ENCODE assay signal across 11 mouse cellular contexts in genomic region chr8:109465056-109465455, GRCm38 (mm10). TPM values are rescaled to one million over a fixed set of nuclear protein-coding genes. Genes with fewer than 3 reads are reported as not detected.
A peak's percentile ranks its signal among the peaks of the same experiment; 100 is the strongest.
DNase-seq lines count a peak whose midpoint lies in the region; ATAC-seq lines count a peak whose summit lies in the region.
"Had no signal": no experiment of that assay in that cellular context is flagged by ENCODE, and none has a peak within 500 bp of the region (broad histone marks: within the 10 kb centered on the region; RNA-seq: fewer than 3 reads in every experiment).

No protein-coding gene starts in this region.

- WGBS in embryonic facial prominence, embryonic 11.5 days: 40% methylated on average over 3 of the region's 3 CpGs
- 54% methylated on average over 3 of the region's 3 CpGs for WGBS in hindbrain, embryonic 12.5 days
- WGBS in midbrain, embryonic 13.5 days: 54% methylated on average over 3 of the region's 3 CpGs

- no peaks in the 10 kb centered on the region for H3K27me3 ChIP-seq in embryonic facial prominence, embryonic 11.5 days (ENCODE audit: control insufficient read depth, insufficient read depth, low read length)
- 0 out of 2 replicates have a peak, but pooled peaks cover 4% of the 10 kb centered on the region for H3K27me3 ChIP-seq in hindbrain, embryonic 12.5 days
- no peaks in the 10 kb centered on the region for H3K27me3 ChIP-seq in midbrain, embryonic 13.5 days

- no peaks in the 10 kb centered on the region for H3K9me3 ChIP-seq in embryonic facial prominence, embryonic 11.5 days (replicated peaks; ENCODE audit: control insufficient read depth, low read length)
- H3K9me3 ChIP-seq in hindbrain, embryonic 12.5 days (replicated peaks): no peaks in the 10 kb centered on the region
- H3K9me3 ChIP-seq in midbrain, embryonic 13.5 days: no peaks in the 10 kb centered on the region

- no peak overlapping the region for H3K4me2 ChIP-seq in embryonic facial prominence, embryonic 11.5 days (ENCODE audit: low read depth, low read length)
- H3K4me2 ChIP-seq in hindbrain, embryonic 12.5 days (replicated peaks): peak overlapping the region; percentile 39; the same call in 1 of the 2 replicates
- H3K4me2 ChIP-seq in midbrain, embryonic 13.5 days (replicated peaks): peak overlapping the region; percentile 50; the same call in 1 of the 2 replicates

- H3K27ac ChIP-seq in embryonic facial prominence, embryonic 11.5 days (replicated peaks; ENCODE audit: low read depth, low read length): peak overlapping the region; percentile 43
- peak overlapping the region; percentile 95 for H3K27ac ChIP-seq in hindbrain, embryonic 12.5 days
- H3K27ac ChIP-seq in midbrain, embryonic 13.5 days: peak overlapping the region; percentile 98

- peak; percentile 45; the same call in 1 of the 2 replicates for ATAC-seq in frontal cortex, adult (ENCODE audit: low TSS enrichment)
- no peak; the same call in 1 of the 2 replicates for ATAC-seq in embryonic facial prominence, embryonic 11.5 days (replicated peaks; ENCODE audit: insufficient number of reproducible peaks, low FRiP score, low TSS enrichment, low read depth)
- ATAC-seq in hindbrain, embryonic 12.5 days (ENCODE audit: low FRiP score): no peak
- ATAC-seq in midbrain, embryonic 13.5 days: peak; percentile 37; the same call in 1 of the 2 replicates
- ATAC-seq in erythroblast, adult 5-6 weeks (replicated peaks; ENCODE audit: low FRiP score, poor library complexity, severe bottlenecking): no peak

- H3K4me3 ChIP-seq in embryonic facial prominence, embryonic 11.5 days (ENCODE audit: low read depth, low read length): no peak overlapping the region
- H3K4me3 ChIP-seq in hindbrain, embryonic 12.5 days: no peak overlapping the region
- no peak overlapping the region for H3K4me3 ChIP-seq in midbrain, embryonic 13.5 days (replicated peaks)

- peaks cover 6% of the 10 kb centered on the region for H3K4me1 ChIP-seq in embryonic facial prominence, embryonic 11.5 days (ENCODE audit: control insufficient read depth, insufficient read depth, low read length)
- peaks cover 53% of the 10 kb centered on the region for H3K4me1 ChIP-seq in hindbrain, embryonic 12.5 days
- H3K4me1 ChIP-seq in midbrain, embryonic 13.5 days (replicated peaks): peaks cover 80% of the 10 kb centered on the region

- no peaks in the 10 kb centered on the region for H3K36me3 ChIP-seq in embryonic facial prominence, embryonic 11.5 days (replicated peaks; ENCODE audit: control insufficient read depth, insufficient read depth, low read depth, low read length)
- no peaks in the 10 kb centered on the region for H3K36me3 ChIP-seq in hindbrain, embryonic 12.5 days
- no peaks in the 10 kb centered on the region for H3K36me3 ChIP-seq in midbrain, embryonic 13.5 days

- no peak for DNase-seq in frontal cortex, postnatal 25 days (ENCODE audit: low spot score in 2 of 2)
- DNase-seq in embryonic facial prominence, embryonic 11.5 days (ENCODE audit: low spot score): peak; percentile 67
- no peak for DNase-seq in lung, postnatal 10 days
- DNase-seq in urinary bladder, adult 2 months (ENCODE audit: low spot score): no peak

- no peak overlapping the region for H3K9ac ChIP-seq in embryonic facial prominence, embryonic 11.5 days (replicated peaks; ENCODE audit: low read length)
- H3K9ac ChIP-seq in hindbrain, embryonic 12.5 days: no peak overlapping the region
- H3K9ac ChIP-seq in midbrain, embryonic 13.5 days (replicated peaks): no peak overlapping the region

RNA-seq across cellular contexts. Expression of gene Pmfbp1, which starts 28.8 kb away (rescaled TPM):
- 0.17 and 0.64 TPM in 2 replicates for polyA plus RNA-seq in embryonic facial prominence, embryonic 11.5 days (2014; fragmentation: Nextera tagmentation; extraction: Ambion mirVana)
- 2.9 and 3.3 TPM in 2 replicates for polyA plus RNA-seq in hindbrain, embryonic 12.5 days (2016; fragmentation: Nextera tagmentation; extraction: Ambion mirVana)
- polyA plus RNA-seq in midbrain, embryonic 13.5 days (2015; fragmentation: Nextera tagmentation; extraction: Ambion mirVana): 1.8 and 2.5 TPM in 2 replicates
- total RNA-seq in erythroblast, adult 5-6 weeks (2015; ENCODE audit: low replicate concordance): not detected in 2 replicates
- total RNA-seq in erythroblast, adult 5-6 weeks (2017; ENCODE audit: low replicate concordance): not detected in 2 replicates
- polyA plus RNA-seq in urinary bladder, adult 2 months (2012; rRNA removed): 0.04 TPM in 2 replicates
- total RNA-seq: heart, adult 8-10 months had no signal
- polyA plus RNA-seq: C2C12; intestine, embryonic 14.5 days had no signal

Comparison
In these comparisons a context has a peak if more than half of its experiments do, and no peak if none do; other contexts are left out.
1. ATAC-seq: peak in frontal cortex, adult (single experiment) and midbrain, embryonic 13.5 days (single experiment); none in embryonic facial prominence, embryonic 11.5 days (single experiment), hindbrain, embryonic 12.5 days (single experiment) and erythroblast, adult 5-6 weeks (single experiment).
2. H3K27ac ChIP-seq: peak in every context shown above with its lines; median percentile 98 in midbrain, embryonic 13.5 days; 95 in hindbrain, embryonic 12.5 days; 43 in embryonic facial prominence, embryonic 11.5 days.